Mouse (Mus musculus) MEL (cell line): ENCODE measurements at regions not wholly inside any gene's neighbourhood (a gene's known extent, or its start where the extent isn't known, plus 50 kb on each side); places are given as distances from the start of the nearest gene placed in this dataset.

Experiments used
- BHLHE40 ChIP-seq: IDR thresholded peaks from 2 replicates; pipeline ENCODE4 v1.6.1; 2012; ENCODE audit warnings: low read depth, mild to moderate bottlenecking, inconsistent platforms, low read length, improper control_type of control experiment, borderline replicate concordance
- CTCF ChIP-seq, 3 experiments: IDR thresholded peaks in 2 of 3; conservative IDR thresholded peaks in 1 of 3; 2 replicates each; pipeline ENCODE4 v1.5.1; 2011 to 2012; ENCODE audit warnings: low read length in 3 of 3, low read depth in 2 of 3, mild to moderate bottlenecking in 2 of 3, improper control_type of control experiment in 1 of 3, inconsistent platforms in 1 of 3, mixed read lengths in 1 of 3, moderate library complexity in 1 of 3; ENCODE audit not compliant: control insufficient read depth in 1 of 3, insufficient read depth in 1 of 3, poor library complexity in 1 of 3, severe bottlenecking in 1 of 3
- KAT2A ChIP-seq: conservative IDR thresholded peaks from 2 replicates; pipeline ENCODE4 v1.6.1; 2012; ENCODE audit warnings: low read depth, low read length, improper control_type of control experiment, inconsistent platforms
- MAFK ChIP-seq: IDR thresholded peaks from 2 replicates; pipeline ENCODE4 v1.6.1; 2011; ENCODE audit warnings: low read depth, mild to moderate bottlenecking, low read length, improper control_type of control experiment, borderline replicate concordance
- POLR2A ChIP-seq, 2 experiments: IDR thresholded peaks; 2 replicates each; pipeline ENCODE4 v1.6.1; 2011 to 2012; ENCODE audit warnings: low read length in 2 of 2, mild to moderate bottlenecking in 2 of 2, control low read depth in 1 of 2, improper control_type of control experiment in 1 of 2, low read depth in 1 of 2, moderate library complexity in 1 of 2; ENCODE audit not compliant: control insufficient read depth in 1 of 2, insufficient read depth in 1 of 2, poor library complexity in 1 of 2
- RAD21 ChIP-seq: IDR thresholded peaks from 2 replicates; pipeline ENCODE4 v1.6.1; 2011; ENCODE audit warnings: mild to moderate bottlenecking, low read depth, low read length, improper control_type of control experiment

DNA sequence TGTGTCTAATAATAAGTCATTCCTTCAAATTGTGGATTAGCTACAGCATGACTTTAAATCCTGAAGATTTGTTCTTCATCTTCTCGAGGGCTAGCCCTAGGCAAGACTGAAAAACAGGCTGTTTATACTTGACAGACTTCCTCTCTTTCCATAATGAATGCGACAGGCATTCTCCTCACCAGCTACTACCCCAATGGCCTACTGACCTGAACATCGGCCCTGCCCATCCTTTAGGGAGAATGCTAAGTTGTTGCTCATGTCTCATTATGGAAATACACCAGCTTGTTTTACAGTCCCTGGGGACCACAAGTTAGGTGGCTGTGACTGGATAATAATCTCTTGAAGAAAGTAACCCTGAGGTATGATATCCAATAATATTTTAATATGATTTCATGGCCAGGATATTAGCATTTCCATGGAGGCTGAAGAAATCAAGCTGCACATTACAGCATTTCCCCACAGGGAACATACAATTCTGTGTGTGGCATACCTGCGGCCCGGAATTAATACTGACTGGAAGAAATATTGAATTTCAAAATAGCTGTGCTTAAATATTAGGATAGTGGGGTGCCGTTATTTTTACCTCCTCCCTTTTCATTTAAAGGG, 553.0 kb downstream of the Phf3 start:
- no peak for TF ChIP-seq POLR2A (IDR thresholded peaks at IDR 0.05; ENCODE audit: control insufficient read depth in 1 of 2, insufficient read depth in 1 of 2, low read depth in 1 of 2, low read length in 2 of 2, poor library complexity in 1 of 2)
- TF ChIP-seq MAFK, result no peak
- TF ChIP-seq CTCF (IDR thresholded peaks at IDR 0.05 in 2 of 3, conservative IDR thresholded peaks at IDR 0.05 in 1 of 3; ENCODE audit: control insufficient read depth in 1 of 3, insufficient read depth in 1 of 3, low read depth in 2 of 3, low read length in 3 of 3, poor library complexity in 1 of 3, severe bottlenecking in 1 of 3), result no peak
- TF ChIP-seq RAD21, result no peak
- no peak for TF ChIP-seq BHLHE40
- no peak for TF ChIP-seq KAT2A
